Mouse (Mus musculus) megakaryocyte, embryonic 14.5 days (primary cell): Measurements from ENCODE around the gene Plxnd1.

Source experiments
- FLI1 ChIP-seq: IDR thresholded peaks from 2 replicates; pipeline ENCODE4 v1.6.1; 2012; ENCODE audit warnings: low read length, inconsistent platforms, mixed read lengths
- GATA1 ChIP-seq: IDR thresholded peaks from 3 replicates; pipeline ENCODE4 v1.6.1; 2012; ENCODE audit warnings: mixed read lengths, low read length, inconsistent platforms, borderline replicate concordance

- TF ChIP-seq GATA1 (no peak), FLI1 (no peak)
Measured at GRCm38 (mm10) chr6:116038222-116038621, 43.4 kb upstream of the Plxnd1 start.
